Mouse (Mus musculus): ENCODE data around the gene Ntrk3. TPM values are rescaled to one million over a fixed set of nuclear protein-coding genes. Genes with fewer than 3 reads are reported as not detected.

Ntrk3 gene
- polyA plus RNA-seq, 1 experiment from 2014 or later = 12.3 TPM

Other genes with a start within 250 kb of the Ntrk3 start
- 83.6 and 88.1 TPM in 2 replicates for gene Mrps11, start 45.1 kb upstream of the Ntrk3 start, polyA plus RNA-seq (2014; fragmentation: Nextera tagmentation; extraction: Ambion mirVana)
- 65.6 and 66.9 TPM in 2 replicates for gene Mrpl46, start 45.5 kb upstream of the Ntrk3 start, polyA plus RNA-seq (2014; fragmentation: Nextera tagmentation; extraction: Ambion mirVana)
- gene Det1, start 109.3 kb upstream of the Ntrk3 start, polyA plus RNA-seq (2014; fragmentation: Nextera tagmentation; extraction: Ambion mirVana) = 22.0 and 22.2 TPM in 2 replicates
- gene Aen, start 157.8 kb upstream of the Ntrk3 start, polyA plus RNA-seq (2014; fragmentation: Nextera tagmentation; extraction: Ambion mirVana) = 49.1 and 52.5 TPM in 2 replicates
- gene Isg20, start 175.4 kb upstream of the Ntrk3 start, polyA plus RNA-seq (2014; fragmentation: Nextera tagmentation; extraction: Ambion mirVana) = 0.45 and 0.49 TPM in 2 replicates

Data from neural tube, embryonic 11.5 days (tissue).